Mouse (Mus musculus) G1E (cell line): ENCODE results near the gene Tmem231.

Experiments
- GATA1 ChIP-seq: IDR thresholded peaks from 2 replicates; pipeline ENCODE4 v1.6.1; 2012; ENCODE audit warnings: borderline replicate concordance, low read length, inconsistent platforms, mixed read lengths
- TAL1 ChIP-seq: conservative IDR thresholded peaks from 2 replicates; pipeline ENCODE4 v1.6.1; 2012; ENCODE audit warnings: low read depth, low read length, inconsistent platforms, mixed read lengths

DNA sequence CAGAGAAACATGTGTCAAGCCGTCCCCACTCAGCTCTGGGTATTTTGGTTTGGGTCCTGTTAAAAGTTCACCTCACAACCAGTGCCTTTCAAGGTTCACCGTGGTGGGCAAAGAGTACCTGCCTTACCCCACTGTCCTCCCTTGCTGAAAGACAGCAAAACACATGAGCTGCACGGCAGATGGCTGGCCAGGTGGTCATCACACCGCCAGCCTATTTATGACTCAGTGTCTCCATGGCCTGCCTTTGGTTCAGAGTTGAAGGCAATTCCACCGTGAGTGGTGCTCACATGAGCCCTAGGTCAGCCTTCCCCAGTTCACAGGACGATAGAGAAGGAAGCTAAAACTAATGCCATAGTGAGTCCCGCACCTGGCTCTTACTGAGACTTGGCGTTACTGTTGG lies 14.3 kb upstream of the Tmem231 start:
- TF ChIP-seq GATA1 (no peak), TAL1 (no peak)
